Mouse (Mus musculus) adipocyte (in vitro differentiated cells): ENCODE measurements at regions not wholly inside any gene's neighbourhood (a gene's known extent, or its start where the extent isn't known, plus 50 kb on each side); places are given as distances from the start of the nearest gene placed in this dataset.

ENCODE experiments used
- DNase-seq: peaks from one replicate; pipeline ENCODE4 v3.0.0-alpha.2; 2016; ENCODE audit warnings: low spot score

- DNase-seq = peak; percentile 7
Measured at GRCm38 (mm10) chr1:88891041-88891440, 179.2 kb upstream of the Sh3bp4 start.

GRCm38 (mm10) chr1:88902426-88902825 is 167.8 kb upstream of the Sh3bp4 start:
- DNase-seq = no peak

- no peak for DNase-seq
Measured at GRCm38 (mm10) chr1:88907766-88908463, 162.3 kb upstream of the Sh3bp4 start.

GRCm38 (mm10) chr1:88908683-88909082 is 161.5 kb upstream of the Sh3bp4 start:
- no peak for DNase-seq

GRCm38 (mm10) chr1:88909314-88909713 is 160.9 kb upstream of the Sh3bp4 start:
- no peak for DNase-seq

- no peak for DNase-seq
Measured at GRCm38 (mm10) chr1:88909864-88910573, 160.2 kb upstream of the Sh3bp4 start.

GRCm38 (mm10) chr1:88911724-88912123 is 158.5 kb upstream of the Sh3bp4 start:
- no peak for DNase-seq

- DNase-seq = no peak
Measured at GRCm38 (mm10) chr1:88916531-88917050, 153.6 kb upstream of the Sh3bp4 start.

- no peak for DNase-seq
Measured at GRCm38 (mm10) chr1:88921401-88921800, 148.8 kb upstream of the Sh3bp4 start.

- peak; percentile 21 for DNase-seq
Measured at GRCm38 (mm10) chr1:88923791-88924581, 146.2 kb upstream of the Sh3bp4 start.

GRCm38 (mm10) chr1:88935191-88935590 is 135.0 kb upstream of the Sh3bp4 start:
- DNase-seq = no peak

GRCm38 (mm10) chr1:88935779-88936178 is 134.4 kb upstream of the Sh3bp4 start:
- peak; percentile 59 for DNase-seq

GRCm38 (mm10) chr1:88937327-88937726 is 132.9 kb upstream of the Sh3bp4 start:
- DNase-seq = no peak

- no peak for DNase-seq
Measured at GRCm38 (mm10) chr1:88938458-88938857, 131.8 kb upstream of the Sh3bp4 start.

GRCm38 (mm10) chr1:88943039-88943438 is 127.2 kb upstream of the Sh3bp4 start:
- no peak for DNase-seq

GRCm38 (mm10) chr1:88945868-88946267 is 124.3 kb upstream of the Sh3bp4 start:
- no peak for DNase-seq

- no peak for DNase-seq
Measured at GRCm38 (mm10) chr1:88946374-88946773, 123.8 kb upstream of the Sh3bp4 start.

GRCm38 (mm10) chr1:88949911-88950310 is 120.3 kb upstream of the Sh3bp4 start:
- DNase-seq = no peak

- DNase-seq = no peak
Measured at GRCm38 (mm10) chr1:88953516-88953915, 116.7 kb upstream of the Sh3bp4 start.

- no peak for DNase-seq
Measured at GRCm38 (mm10) chr1:88954784-88955183, 115.4 kb upstream of the Sh3bp4 start.

- no peak for DNase-seq
Measured at GRCm38 (mm10) chr1:88957061-88957460, 113.2 kb upstream of the Sh3bp4 start.

- no peak for DNase-seq
Measured at GRCm38 (mm10) chr1:88959715-88960114, 110.5 kb upstream of the Sh3bp4 start.

GRCm38 (mm10) chr1:88960142-88960541 is 110.1 kb upstream of the Sh3bp4 start:
- no peak for DNase-seq
